Mouse (Mus musculus): Measurements from ENCODE around the gene 4930562C15Rik. TPM values are rescaled to one million over a fixed set of nuclear protein-coding genes. Genes with fewer than 3 reads are reported as not detected.
A peak's percentile ranks its signal among the peaks of the same experiment; 100 is the strongest.

Gene 4930562C15Rik
- polyA plus RNA-seq, 1 experiment, result not detected

- no peaks in the 10 kb centered on the region for H3K36me3 ChIP-seq (ENCODE audit: control insufficient read depth, insufficient read depth, low read length)
- H3K4me1 ChIP-seq (ENCODE audit: control insufficient read depth, insufficient read depth, low read length), result peaks cover 21% of the 10 kb centered on the region
- DNase-seq, result peak; percentile 94
- peak overlapping the region; percentile 99 for H3K27ac ChIP-seq (ENCODE audit: insufficient read depth, low read depth, low read length)
- WGBS, result under 1% methylated on average over 40 of the region's 40 CpGs
- peak; percentile 37; the same call in 1 of the 2 replicates for TF ChIP-seq CTCF (conservative IDR thresholded peaks at IDR 0.05; ENCODE audit: insufficient read depth, insufficient read length, low read depth, low read length)
- peak; percentile 53 for TF ChIP-seq POLR2A (IDR thresholded peaks at IDR 0.05; ENCODE audit: low read depth, low read length)
- no peaks in the 10 kb centered on the region for H3K27me3 ChIP-seq (replicated peaks; ENCODE audit: control insufficient read depth, insufficient read depth, low read length)
- peak overlapping the region; percentile 81 for H3K4me3 ChIP-seq (ENCODE audit: insufficient read depth, low read depth, low read length)
These were observed 44.5 kb downstream of the 4930562C15Rik start for GRCm38 (mm10) chr16:4879708-4880124.

GRCm38 (mm10) chr16:4880136-4880825, 45.1 kb downstream of the 4930562C15Rik start, which contains the start of gene Ubald1:
Ubald1 (minus strand) TSS chr16:4880315.
- TF ChIP-seq POLR2A (IDR thresholded peaks at IDR 0.05; ENCODE audit: low read depth, low read length) (peak; percentile 82), CTCF (conservative IDR thresholded peaks at IDR 0.05; ENCODE audit: insufficient read depth, insufficient read length, low read depth, low read length) (no peak)
- Histone ChIP-seq H3K4me3 (ENCODE audit: insufficient read depth, low read depth, low read length) (peak within 1 kb of the TSS; percentile 81), H3K27ac (ENCODE audit: insufficient read depth, low read depth, low read length) (peak within 1 kb of the TSS; percentile 99), H3K36me3 (ENCODE audit: control insufficient read depth, insufficient read depth, low read length) (no peaks in the 10 kb centered on the region), H3K4me1 (ENCODE audit: control insufficient read depth, insufficient read depth, low read length) (peaks cover 23% of the 10 kb centered on the region), H3K27me3 (replicated peaks; ENCODE audit: control insufficient read depth, insufficient read depth, low read length) (no peaks in the 10 kb centered on the region)
- DNase-seq, result peak; percentile 99
- WGBS, result under 1% methylated on average over 48 of the region's 48 CpGs

- WGBS, result 45% methylated on average over 10 of the region's 10 CpGs
These were observed 46.5 kb downstream of the 4930562C15Rik start for GRCm38 (mm10) chr16:4881400-4882351.

GRCm38 (mm10) chr16:4884930-4885329, 49.7 kb downstream of the 4930562C15Rik start:
- Histone ChIP-seq H3K27me3 (replicated peaks; ENCODE audit: control insufficient read depth, insufficient read depth, low read length) (no peaks in the 10 kb centered on the region), H3K4me1 (ENCODE audit: control insufficient read depth, insufficient read depth, low read length) (peaks cover 30% of the 10 kb centered on the region; the same call in 1 of the 2 replicates), H3K4me3 (ENCODE audit: insufficient read depth, low read depth, low read length) (no peak overlapping the region), H3K36me3 (ENCODE audit: control insufficient read depth, insufficient read depth, low read length) (no peaks in the 10 kb centered on the region), H3K27ac (ENCODE audit: insufficient read depth, low read depth, low read length) (peak overlapping the region; percentile 98; the same call in 1 of the 2 replicates)
- WGBS, result 95% methylated on average over 10 of the region's 10 CpGs
- TF ChIP-seq POLR2A (IDR thresholded peaks at IDR 0.05; ENCODE audit: low read depth, low read length), result no peak
- no peak for TF ChIP-seq CTCF (conservative IDR thresholded peaks at IDR 0.05; ENCODE audit: insufficient read depth, insufficient read length, low read depth, low read length)
- no peak for DNase-seq

More at GRCm38 (mm10) chr16:4881400-4882351, 46.5 kb downstream of the 4930562C15Rik start:
- Histone ChIP-seq H3K4me3 (ENCODE audit: insufficient read depth, low read depth, low read length) (no peak overlapping the region), H3K36me3 (ENCODE audit: control insufficient read depth, insufficient read depth, low read length) (no peaks in the 10 kb centered on the region), H3K4me1 (ENCODE audit: control insufficient read depth, insufficient read depth, low read length) (peaks cover 19% of the 10 kb centered on the region), H3K27me3 (replicated peaks; ENCODE audit: control insufficient read depth, insufficient read depth, low read length) (no peaks in the 10 kb centered on the region), H3K27ac (ENCODE audit: insufficient read depth, low read depth, low read length) (peak overlapping the region; percentile 97)
- DNase-seq, result peak; percentile 91
- no peak for TF ChIP-seq POLR2A (IDR thresholded peaks at IDR 0.05; ENCODE audit: low read depth, low read length)
- no peak for TF ChIP-seq CTCF (conservative IDR thresholded peaks at IDR 0.05; ENCODE audit: insufficient read depth, insufficient read length, low read depth, low read length)

- Histone ChIP-seq H3K36me3 (ENCODE audit: control insufficient read depth, insufficient read depth, low read length) (no peaks in the 10 kb centered on the region), H3K4me1 (ENCODE audit: control insufficient read depth, insufficient read depth, low read length) (peaks cover 35% of the 10 kb centered on the region; the same call in 1 of the 2 replicates), H3K27me3 (replicated peaks; ENCODE audit: control insufficient read depth, insufficient read depth, low read length) (no peaks in the 10 kb centered on the region), H3K27ac (ENCODE audit: insufficient read depth, low read depth, low read length) (peak within 1 kb of the TSS; percentile 98), H3K4me3 (ENCODE audit: insufficient read depth, low read depth, low read length) (peak within 1 kb of the TSS; percentile 69)
- under 1% methylated on average over 74 of the region's 74 CpGs for WGBS
- peak; percentile 95 for DNase-seq
- TF ChIP-seq POLR2A (IDR thresholded peaks at IDR 0.05; ENCODE audit: low read depth, low read length) (peak; percentile 52), CTCF (conservative IDR thresholded peaks at IDR 0.05; ENCODE audit: insufficient read depth, insufficient read length, low read depth, low read length) (no peak)
These were observed 50.8 kb downstream of the 4930562C15Rik start, which contains the start of gene Mgrn1 for GRCm38 (mm10) chr16:4885760-4886689. Mgrn1 (plus strand) TSS chr16:4886249.

GRCm38 (mm10) chr16:4886690-4887020, 51.4 kb downstream of the 4930562C15Rik start:
- TF ChIP-seq CTCF (conservative IDR thresholded peaks at IDR 0.05; ENCODE audit: insufficient read depth, insufficient read length, low read depth, low read length) (no peak), POLR2A (IDR thresholded peaks at IDR 0.05; ENCODE audit: low read depth, low read length) (no peak)
- no peaks in the 10 kb centered on the region for H3K36me3 ChIP-seq (ENCODE audit: control insufficient read depth, insufficient read depth, low read length)
- no peak for DNase-seq
- WGBS, result 1% methylated on average over 8 of the region's 8 CpGs
- H3K4me3 ChIP-seq (ENCODE audit: insufficient read depth, low read depth, low read length), result peak overlapping the region; percentile 69
- H3K27me3 ChIP-seq (replicated peaks; ENCODE audit: control insufficient read depth, insufficient read depth, low read length), result no peaks in the 10 kb centered on the region
- peaks cover 31% of the 10 kb centered on the region; the same call in 1 of the 2 replicates for H3K4me1 ChIP-seq (ENCODE audit: control insufficient read depth, insufficient read depth, low read length)
- H3K27ac ChIP-seq (ENCODE audit: insufficient read depth, low read depth, low read length), result peak overlapping the region; percentile 93

Data from kidney, adult 2 months (tissue).